Mouse (Mus musculus) forebrain, embryonic 11.5 days (tissue): Measurements from ENCODE around the gene Lyrm2. TPM values are rescaled to one million over a fixed set of nuclear protein-coding genes. Genes with fewer than 3 reads are reported as not detected.

ENCODE experiments used
- ATAC-seq: fragments of 200-750 bp; cut with Nextera tagmentation; replicated peaks from 2 replicates; pipeline ENCODE4 v1.8.0; 2017; ENCODE audit warnings: moderate TSS enrichment; ENCODE audit not compliant: low FRiP score
- DNase-seq: peaks from one replicate; pipeline ENCODE4 v3.0.0-alpha.2; 2017; ENCODE audit warnings: low spot score
- H3K27ac ChIP-seq: fragments of 300-500 bp; sonication (generic); 2 replicates; pipeline ENCODE4 v1.5.1; 2014; ENCODE audit warnings: low read depth, low read length
- H3K27me3 ChIP-seq: fragments of 300-500 bp; sonication (generic); 2 replicates; pipeline ENCODE4 v1.6.1; 2014; ENCODE audit warnings: mild to moderate bottlenecking, low read length, mixed read lengths; ENCODE audit not compliant: control insufficient read depth, insufficient read depth
- H3K36me3 ChIP-seq: fragments of 300-500 bp; sonication (generic); 2 replicates; pipeline ENCODE4 v1.6.1; 2014; ENCODE audit warnings: mild to moderate bottlenecking, low read length, moderate library complexity, mixed read lengths; ENCODE audit not compliant: control insufficient read depth, insufficient read depth
- H3K4me1 ChIP-seq: fragments of 300-500 bp; sonication (generic); replicated peaks from 2 replicates; pipeline ENCODE4 v1.6.1; 2014; ENCODE audit warnings: low read length, mixed read lengths; ENCODE audit not compliant: control insufficient read depth, insufficient read depth
- H3K4me2 ChIP-seq: fragments of 300-500 bp; sonication (generic); 2 replicates; pipeline ENCODE4 v1.6.1; 2014; ENCODE audit warnings: low read depth, mild to moderate bottlenecking, low read length, moderate library complexity, mixed read lengths; ENCODE audit not compliant: severe bottlenecking
- H3K4me3 ChIP-seq: fragments of 300-500 bp; sonication (generic); 2 replicates; pipeline ENCODE4 v1.5.1; 2014; ENCODE audit warnings: low read depth, low read length
- H3K9ac ChIP-seq: fragments of 300-500 bp; sonication (generic); 2 replicates; pipeline ENCODE4 v1.6.1; 2014; ENCODE audit warnings: low read length
- H3K9me3 ChIP-seq: fragments of 300-500 bp; sonication (generic); 2 replicates; pipeline ENCODE4 v1.6.1; 2016; ENCODE audit warnings: low read length, mixed read lengths; ENCODE audit not compliant: control insufficient read depth
- WGBS: fragments of 180-500 bp; shearing (Covaris S2); extraction: QIAGEN DNeasy Blood & Tissue Kit; methylation state at CpG from one replicate; pipeline ENCODE4 v1.1.7; 2014; 5-methylcytosine and 5-hydroxymethylcytosine counted together
- polyA plus RNA-seq: library from polyadenylated mRNA; unstranded; fragments of >200 nt; fragmentation: Nextera tagmentation; extraction: Ambion mirVana; gene quantifications from 2 replicates; pipeline ENCODE4 v1.2.1, GENCODE M21; 2014

Gene Lyrm2
- polyA plus RNA-seq, 1 experiment from 2014 or later: 133 TPM

DNA sequence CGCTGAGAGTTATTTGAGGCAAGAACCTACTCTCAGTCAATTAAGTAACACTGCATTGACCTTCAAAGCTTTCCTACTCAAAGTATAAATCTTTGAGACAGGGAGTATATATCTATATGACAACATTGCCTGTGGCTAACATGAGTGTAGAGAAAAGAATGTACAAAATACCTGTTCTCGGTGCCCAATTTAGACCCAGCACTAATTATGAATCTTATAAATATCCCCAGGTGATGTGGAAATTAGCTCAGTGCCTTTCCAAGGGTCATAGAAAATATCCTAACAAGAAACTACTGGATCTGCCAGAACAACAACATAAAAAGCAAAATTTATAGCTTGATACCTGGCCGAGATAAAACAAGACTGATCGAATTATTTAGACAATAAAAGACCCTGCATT lies 1.1 kb upstream of the Lyrm2 start:
- no peak for ATAC-seq
- H3K27ac ChIP-seq: no peak overlapping the region
- H3K4me2 ChIP-seq: no peak overlapping the region
- DNase-seq: no peak
- no peak overlapping the region for H3K4me3 ChIP-seq
- H3K4me1 ChIP-seq: 0 out of 2 replicates have a peak, but pooled peaks cover 2% of the 10 kb centered on the region
- no peaks in the 10 kb centered on the region for H3K9me3 ChIP-seq
- 96% methylated on average over 4 of the region's 4 CpGs for WGBS
- no peaks in the 10 kb centered on the region for H3K36me3 ChIP-seq
- H3K9ac ChIP-seq: no peak overlapping the region
- no peaks in the 10 kb centered on the region for H3K27me3 ChIP-seq

- Histone ChIP-seq H3K27ac (peak overlapping the region; percentile 98), H3K9ac (peak overlapping the region; percentile 93), H3K27me3 (no peaks in the 10 kb centered on the region), H3K4me3 (peak overlapping the region; percentile 73), H3K4me1 (0 out of 2 replicates have a peak, but pooled peaks cover 2% of the 10 kb centered on the region), H3K9me3 (no peaks in the 10 kb centered on the region), H3K4me2 (peak overlapping the region; percentile 75), H3K36me3 (no peaks in the 10 kb centered on the region)
- ATAC-seq (peak; percentile 74), DNase-seq (no peak)
- WGBS: 7% methylated on average over 9 of the region's 9 CpGs
Measured at GRCm38 (mm10) chr4:32800577-32801170, 621 bp downstream of the Lyrm2 start.

GRCm38 (mm10) chr4:32817478-32817877 lies 17.4 kb downstream of the Lyrm2 start:
- Histone ChIP-seq H3K9ac (no peak overlapping the region), H3K4me2 (no peak overlapping the region), H3K9me3 (no peaks in the 10 kb centered on the region), H3K27ac (no peak overlapping the region), H3K4me3 (no peak overlapping the region), H3K36me3 (no peaks in the 10 kb centered on the region), H3K27me3 (no peaks in the 10 kb centered on the region), H3K4me1 (no peaks in the 10 kb centered on the region)
- ATAC-seq (no peak), DNase-seq (no peak)
- 75% methylated on average over 5 of the region's 5 CpGs for WGBS

DNA sequence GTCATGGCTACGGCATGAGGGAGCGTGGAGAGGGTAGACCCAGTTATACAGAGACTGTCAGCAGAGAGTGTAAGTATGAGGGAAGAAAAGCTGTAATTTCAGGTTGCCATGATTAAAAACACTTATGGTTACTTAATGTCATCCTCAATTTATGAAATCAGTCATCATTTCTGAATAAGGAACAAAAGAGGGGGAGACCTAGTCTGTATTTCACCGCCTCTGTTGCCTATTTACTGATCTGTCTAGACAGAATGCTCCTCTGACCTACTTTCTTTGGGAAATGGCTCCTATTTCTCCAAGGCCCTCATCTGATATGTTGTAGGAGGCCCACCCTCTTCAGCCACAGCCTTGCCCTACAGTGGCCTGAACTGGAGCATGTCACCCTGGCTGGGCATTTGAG lies 20.6 kb downstream of the Lyrm2 start:
- H3K9me3 ChIP-seq: no peaks in the 10 kb centered on the region
- WGBS: 96% methylated on average over 3 of the region's 3 CpGs
- no peak overlapping the region for H3K4me2 ChIP-seq
- H3K27ac ChIP-seq: no peak overlapping the region
- no peak overlapping the region for H3K4me3 ChIP-seq
- ATAC-seq (no peak), DNase-seq (no peak)
- H3K4me1 ChIP-seq: no peaks in the 10 kb centered on the region
- H3K36me3 ChIP-seq: no peaks in the 10 kb centered on the region
- H3K9ac ChIP-seq: no peak overlapping the region
- H3K27me3 ChIP-seq: no peaks in the 10 kb centered on the region

GRCm38 (mm10) chr4:32824254-32824653 lies 24.2 kb downstream of the Lyrm2 start:
- no peak for ATAC-seq
- H3K27me3 ChIP-seq: no peaks in the 10 kb centered on the region
- no peaks in the 10 kb centered on the region for H3K4me1 ChIP-seq
- H3K27ac ChIP-seq: no peak overlapping the region
- no peaks in the 10 kb centered on the region for H3K36me3 ChIP-seq
- WGBS: 70% methylated on average over 8 of the region's 8 CpGs
- H3K9ac ChIP-seq: no peak overlapping the region
- no peak for DNase-seq
- no peaks in the 10 kb centered on the region for H3K9me3 ChIP-seq
- no peak overlapping the region for H3K4me2 ChIP-seq
- H3K4me3 ChIP-seq: no peak overlapping the region

DNA sequence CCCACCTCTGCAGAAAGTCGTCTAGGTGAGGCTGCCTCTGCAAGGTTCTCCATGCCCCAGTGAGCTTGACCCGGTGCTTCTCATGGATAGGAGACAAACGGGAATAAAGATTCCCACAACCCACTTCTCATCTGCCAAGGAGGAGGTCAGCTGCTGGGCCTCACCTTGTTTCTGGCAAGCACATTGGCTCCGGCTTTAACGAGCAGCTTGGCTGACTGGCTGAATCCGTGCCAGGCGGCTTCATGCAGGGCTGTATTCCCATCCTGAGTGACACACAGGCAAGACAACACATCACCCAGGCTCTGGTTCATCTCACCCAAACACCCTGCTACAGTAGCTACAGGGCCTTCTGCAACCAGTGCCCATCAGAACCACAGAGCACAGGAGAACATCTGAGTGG lies 26.9 kb downstream of the Lyrm2 start:
- 57% methylated on average over 7 of the region's 7 CpGs for WGBS
- H3K9me3 ChIP-seq: no peaks in the 10 kb centered on the region
- H3K4me2 ChIP-seq: no peak overlapping the region
- H3K4me3 ChIP-seq: no peak overlapping the region
- H3K9ac ChIP-seq: no peak overlapping the region
- no peaks in the 10 kb centered on the region for H3K4me1 ChIP-seq
- DNase-seq (no peak), ATAC-seq (no peak)
- H3K36me3 ChIP-seq: no peaks in the 10 kb centered on the region
- no peak overlapping the region for H3K27ac ChIP-seq
- no peaks in the 10 kb centered on the region for H3K27me3 ChIP-seq

DNA sequence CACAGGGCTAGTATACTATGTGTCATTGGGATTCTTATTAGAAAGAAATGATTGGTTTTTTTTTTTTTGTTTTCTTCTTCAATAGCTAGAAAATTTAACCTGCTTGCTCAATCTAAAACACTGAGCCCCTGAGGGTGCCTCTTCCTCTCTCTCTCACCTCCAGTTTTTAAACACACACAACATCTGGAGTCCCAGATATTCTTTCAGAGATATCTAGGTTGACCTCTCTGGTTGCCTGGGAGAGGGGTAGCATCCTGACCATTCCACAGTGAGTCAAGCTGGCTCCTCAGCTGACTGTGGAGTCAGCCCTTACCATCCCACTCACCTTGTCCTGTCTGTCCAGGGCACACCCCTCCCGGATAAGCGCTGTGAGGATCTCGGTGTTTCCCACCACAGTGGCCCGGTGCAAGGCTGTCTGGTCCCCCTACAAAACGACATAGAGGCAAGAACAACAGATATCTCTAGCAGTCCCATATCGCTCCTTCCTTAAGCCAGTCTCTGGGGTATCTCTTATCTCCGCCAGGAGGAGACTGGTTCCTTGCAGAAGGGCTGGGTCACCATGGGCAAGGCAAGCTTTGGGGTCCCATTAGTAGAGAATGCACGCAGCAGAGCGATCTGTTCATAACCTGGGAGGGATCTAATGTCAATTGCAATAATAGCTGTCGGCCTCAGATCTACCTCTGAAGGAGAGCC lies 28.5 kb downstream of the Lyrm2 start:
- H3K27ac ChIP-seq: no peak overlapping the region

GRCm38 (mm10) chr4:32829316-32829715 lies 29.3 kb downstream of the Lyrm2 start:
- ATAC-seq (no peak), DNase-seq (no peak)
- no peaks in the 10 kb centered on the region for H3K4me1 ChIP-seq
- H3K4me3 ChIP-seq: no peak overlapping the region
- H3K36me3 ChIP-seq: no peaks in the 10 kb centered on the region
- no peak overlapping the region for H3K27ac ChIP-seq
- H3K9ac ChIP-seq: no peak overlapping the region
- H3K4me2 ChIP-seq: no peak overlapping the region
- H3K9me3 ChIP-seq: no peaks in the 10 kb centered on the region
- WGBS: 75% methylated on average over 10 of the region's 10 CpGs
- H3K27me3 ChIP-seq: no peaks in the 10 kb centered on the region

More for the DNA sequence above, 28.5 kb downstream of the Lyrm2 start:
- no peak overlapping the region for H3K4me3 ChIP-seq
- DNase-seq: no peak
- 88% methylated on average over 10 of the region's 10 CpGs for WGBS
- H3K4me1 ChIP-seq: no peaks in the 10 kb centered on the region
- no peaks in the 10 kb centered on the region for H3K9me3 ChIP-seq
- no peaks in the 10 kb centered on the region for H3K36me3 ChIP-seq
- H3K27me3 ChIP-seq: no peaks in the 10 kb centered on the region
- no peak overlapping the region for H3K9ac ChIP-seq
- no peak for ATAC-seq
- H3K4me2 ChIP-seq: no peak overlapping the region
